8 mouse cellular contexts compared by ENCODE assay signal in genomic region chr6:103511972-103512565, GRCm38 (mm10). TPM values are rescaled to one million over a fixed set of nuclear protein-coding genes. Genes with fewer than 3 reads are reported as not detected.
DNase-seq lines count a peak whose midpoint lies in the region; ATAC-seq and TF ChIP-seq lines count a peak whose summit lies in the region.

No protein-coding gene starts in this region.

- TF ChIP-seq CTCF in liver, embryonic 14.5 days (IDR thresholded peaks at IDR 0.05; ENCODE audit: low read depth), result no peak

- ATAC-seq in heart, embryonic 16.5 days (replicated peaks; ENCODE audit: extremely low read depth, insufficient read depth, low FRiP score), result 0 out of 2 replicates have a peak, but pooled peaks have one; percentile 18
- 0 out of 2 replicates have a peak, but pooled peaks have one; percentile 28 for ATAC-seq in liver, embryonic 14.5 days (ENCODE audit: insufficient read depth)

- no peaks in the 10 kb centered on the region for H3K9me3 ChIP-seq in heart, embryonic 16.5 days (replicated peaks; ENCODE audit: control insufficient read depth, low read length)
- H3K9me3 ChIP-seq in liver, embryonic 14.5 days (ENCODE audit: control insufficient read depth, low read length), result no peaks in the 10 kb centered on the region

- TF ChIP-seq EP300 in liver, embryonic 14.5 days (IDR thresholded peaks at IDR 0.05; ENCODE audit: low read depth), result no peak

- 0 out of 2 replicates have a peak, but pooled peaks cover 2% of the 10 kb centered on the region for H3K4me1 ChIP-seq in heart, embryonic 16.5 days (ENCODE audit: control insufficient read depth, insufficient read depth, low read length)
- H3K4me1 ChIP-seq in liver, embryonic 14.5 days (replicated peaks; ENCODE audit: control insufficient read depth in 2 of 2, insufficient read depth in 2 of 2, low read length in 1 of 2), result no peaks in the 10 kb centered on the region

- H3K4me2 ChIP-seq in heart, embryonic 16.5 days (ENCODE audit: low read depth, low read length), result peak overlapping the region; percentile 59
- peak overlapping the region; percentile 37 for H3K4me2 ChIP-seq in liver, embryonic 14.5 days (ENCODE audit: low read depth)

- DNase-seq in heart, postnatal 10 days, result no peak
- peak; percentile 85 to 89 for DNase-seq in cerebellum, postnatal 10 days
- DNase-seq in frontal cortex, postnatal 10 days (ENCODE audit: low spot score in 2 of 2), result peak; percentile 41 to 73
- peak; percentile 79 for DNase-seq in layer of hippocampus, adult 11-12 months (ENCODE audit: low spot score)
- no peak for DNase-seq in liver, embryonic 14.5 days (ENCODE audit: low read depth in 3 of 3, low spot score in 3 of 3)
- DNase-seq in right cerebral cortex, adult 18-20 months, result peak; percentile 85
- no peak for DNase-seq in spleen, adult 12 weeks (ENCODE audit: low spot score)

- H3K36me3 ChIP-seq in heart, embryonic 16.5 days (ENCODE audit: control insufficient read depth, insufficient read depth), result no peaks in the 10 kb centered on the region
- no peaks in the 10 kb centered on the region for H3K36me3 ChIP-seq in liver, embryonic 14.5 days (replicated peaks; ENCODE audit: control insufficient read depth, insufficient read depth, low read depth)

- H3K27ac ChIP-seq in heart, embryonic 16.5 days (ENCODE audit: low read length), result no peak overlapping the region
- no peak overlapping the region for H3K27ac ChIP-seq in liver, embryonic 14.5 days

- intact Hi-C loops in heart, postnatal 10 days (cut with DNase I), result no loop called here

- H3K4me3 ChIP-seq in heart, embryonic 16.5 days (ENCODE audit: low read length), result peak overlapping the region; percentile 40
- H3K4me3 ChIP-seq in liver, embryonic 14.5 days (ENCODE audit: insufficient read depth in 1 of 2, low read depth in 2 of 2, low read length in 2 of 2), result 0 out of 4 replicates have a peak overlapping the region, but pooled peaks of 1 of the 2 experiments have one; percentile 10

- peaks cover 33% of the 10 kb centered on the region for H3K27me3 ChIP-seq in heart, embryonic 16.5 days (ENCODE audit: control insufficient read depth, insufficient read depth, low read length)
- peaks cover 19% of the 10 kb centered on the region for H3K27me3 ChIP-seq in liver, embryonic 14.5 days (ENCODE audit: control insufficient read depth, insufficient read depth, low read length)

- H3K9ac ChIP-seq in heart, embryonic 16.5 days (ENCODE audit: low read length), result no peak overlapping the region
- H3K9ac ChIP-seq in liver, embryonic 14.5 days (replicated peaks), result no peak overlapping the region

- 1% methylated on average over 29 of the region's 29 CpGs for WGBS in heart, embryonic 16.5 days
- WGBS in liver, embryonic 14.5 days (ENCODE audit: insufficient replicate concordance), result under 1% methylated on average over 29 of the region's 29 CpGs

RNA-seq across cellular contexts. Expression of gene Chl1, which starts 1.7 kb away (rescaled TPM):
- 0.12 and 0.13 TPM in 2 replicates for polyA plus RNA-seq in heart, embryonic 16.5 days (2015; fragmentation: Nextera tagmentation; extraction: Ambion mirVana)
- total RNA-seq in heart, postnatal 10 days (2021), result under 1 TPM; 0.47 to 0.89 TPM
- 0.01 and 0.05 TPM in 2 replicates for polyA plus RNA-seq in liver, embryonic 14.5 days (2012; rRNA removed)
- polyA plus RNA-seq in liver, embryonic 14.5 days (2014; fragmentation: Nextera tagmentation; extraction: Ambion mirVana), result not detected in 2 replicates

Comparison
In these comparisons a context has a peak if more than half of its experiments do, and no peak if none do; other contexts are left out.
1. DNase-seq: peak in cerebellum, postnatal 10 days (2 of 2), frontal cortex, postnatal 10 days (2 of 2), layer of hippocampus, adult 11-12 months (single experiment) and right cerebral cortex, adult 18-20 months (single experiment); none in heart, postnatal 10 days (0 of 2), liver, embryonic 14.5 days (0 of 3) and spleen, adult 12 weeks (single experiment).